Mouse (Mus musculus): ENCODE data around the gene Rpl32.
A peak's percentile ranks its signal among the peaks of the same experiment; 100 is the strongest.

The Rpl32 gene

GRCm38 (mm10) chr6:115808488-115809231, at the start of gene Rpl32:
Gene Rpl32 (minus strand): TSS chr6:115808747.
- peak; percentile 99 for DNase-seq (ENCODE audit: inconsistent ontology term)

GRCm38 (mm10) chr6:115856361-115856745, 47.8 kb upstream of the Rpl32 start:
- DNase-seq (ENCODE audit: inconsistent ontology term) = no peak

GRCm38 (mm10) chr6:115855733-115856360, 47.3 kb upstream of the Rpl32 start:
- no peak for DNase-seq (ENCODE audit: inconsistent ontology term)

- DNase-seq (ENCODE audit: inconsistent ontology term) = no peak
Measured at GRCm38 (mm10) chr6:115854432-115854831, 45.9 kb upstream of the Rpl32 start.

GRCm38 (mm10) chr6:115853985-115854384, 45.4 kb upstream of the Rpl32 start:
- no peak for DNase-seq (ENCODE audit: inconsistent ontology term)

GRCm38 (mm10) chr6:115853091-115853813, 44.7 kb upstream of the Rpl32 start, which contains the start of the genes Mbd4 and Ift122:
Gene Mbd4 (minus strand): TSS chr6:115853371.
Gene Ift122 (plus strand): TSS chr6:115853470.
- peak; percentile 100 for DNase-seq (ENCODE audit: inconsistent ontology term)

- DNase-seq (ENCODE audit: inconsistent ontology term) = no peak
Measured at GRCm38 (mm10) chr6:115852446-115853090, 44.0 kb upstream of the Rpl32 start.

GRCm38 (mm10) chr6:115848598-115849304, 40.2 kb upstream of the Rpl32 start:
- DNase-seq (ENCODE audit: inconsistent ontology term) = no peak

GRCm38 (mm10) chr6:115846640-115847411, 38.3 kb upstream of the Rpl32 start:
- peak; percentile 51 for DNase-seq (ENCODE audit: inconsistent ontology term)

- no peak for DNase-seq (ENCODE audit: inconsistent ontology term)
Measured at GRCm38 (mm10) chr6:115845006-115845405, 36.5 kb upstream of the Rpl32 start.

- DNase-seq (ENCODE audit: inconsistent ontology term) = no peak
Measured at GRCm38 (mm10) chr6:115838745-115839144, 30.2 kb upstream of the Rpl32 start.

- peak; percentile 81 for DNase-seq (ENCODE audit: inconsistent ontology term)
Measured at GRCm38 (mm10) chr6:115838161-115838597, 29.6 kb upstream of the Rpl32 start, which contains the start of gene Efcab12. Gene Efcab12 (minus strand): TSS chr6:115838412.

GRCm38 (mm10) chr6:115833861-115834260, 25.3 kb upstream of the Rpl32 start:
- peak; percentile 91 for DNase-seq (ENCODE audit: inconsistent ontology term)

- DNase-seq (ENCODE audit: inconsistent ontology term) = no peak
Measured at GRCm38 (mm10) chr6:115832152-115832850, 23.8 kb upstream of the Rpl32 start.

GRCm38 (mm10) chr6:115830779-115831601, 22.4 kb upstream of the Rpl32 start:
- no peak for DNase-seq (ENCODE audit: inconsistent ontology term)

GRCm38 (mm10) chr6:115823850-115824464, 15.4 kb upstream of the Rpl32 start:
- peak; percentile 69 for DNase-seq (ENCODE audit: inconsistent ontology term)

- DNase-seq (ENCODE audit: inconsistent ontology term) = no peak
Measured at GRCm38 (mm10) chr6:115821216-115821993, 12.9 kb upstream of the Rpl32 start.

- DNase-seq (ENCODE audit: inconsistent ontology term) = no peak
Measured at GRCm38 (mm10) chr6:115818129-115818528, 9.6 kb upstream of the Rpl32 start.

All from Muller cell, postnatal 12 days (primary cell).